Mouse (Mus musculus) layer of hippocampus, adult 8-10 months (tissue): Measurements from ENCODE around the gene Gm21731. TPM values are rescaled to one million over a fixed set of nuclear protein-coding genes. Genes with fewer than 3 reads are reported as not detected.
"Not testable (repeated sequence)": the region's sequence is repeated elsewhere in the genome, so short reads cannot be mapped to it uniquely, and the experiment has no call there.

ENCODE experiments used
- DNase-seq, 2 experiments: peaks; one replicate each; pipeline ENCODE4 v3.0.0; 2022; ENCODE audit warnings: low spot score in 2 of 2
- total RNA-seq, 4 experiments: library from RNA; stranded (reverse); gene quantifications; 2 replicates each; pipeline ENCODE4 v1.2.4; 2022

Gene Gm21731
- not detected for total RNA-seq

GRCm38 (mm10) chr13:120238811-120239210 lies at the start of gene Gm21731:
Gene Gm21731 (plus strand): TSS chr13:120239111.
- DNase-seq: not testable (repeated sequence)

- not testable (repeated sequence) for DNase-seq
Observed at GRCm38 (mm10) chr13:120196189-120196821, 42.6 kb upstream of the Gm21731 start.

- not testable (repeated sequence) for DNase-seq
Observed at GRCm38 (mm10) chr13:120215847-120216246, 23.1 kb upstream of the Gm21731 start, which contains the start of gene Gm21762. Gene Gm21762 (minus strand): TSS chr13:120215947.

- DNase-seq: not testable (repeated sequence)
Observed at GRCm38 (mm10) chr13:120220922-120221321, 18.0 kb upstream of the Gm21731 start.

- not testable (repeated sequence) for DNase-seq
Observed at GRCm38 (mm10) chr13:120223012-120223659, 15.8 kb upstream of the Gm21731 start.

- DNase-seq: not testable (repeated sequence)
Observed at GRCm38 (mm10) chr13:120231798-120232197, 7.1 kb upstream of the Gm21731 start.

GRCm38 (mm10) chr13:120232447-120233049 lies 6.4 kb upstream of the Gm21731 start:
- DNase-seq: not testable (repeated sequence)

- not testable (repeated sequence) for DNase-seq
Observed at GRCm38 (mm10) chr13:120251208-120251924, 12.5 kb downstream of the Gm21731 start.

GRCm38 (mm10) chr13:120258817-120259658 lies 20.1 kb downstream of the Gm21731 start:
- DNase-seq: not testable (repeated sequence)

- DNase-seq: not testable (repeated sequence)
Observed at GRCm38 (mm10) chr13:120259718-120260117, 20.8 kb downstream of the Gm21731 start.

- DNase-seq: not testable (repeated sequence)
Observed at GRCm38 (mm10) chr13:120262870-120263269, 24.0 kb downstream of the Gm21731 start, which contains the start of gene AF067061. Gene AF067061 (plus strand): TSS chr13:120263114.

- DNase-seq: not testable (repeated sequence)
Observed at GRCm38 (mm10) chr13:120277837-120278236, 38.9 kb downstream of the Gm21731 start.

- DNase-seq: no peak
Observed at GRCm38 (mm10) chr13:120278784-120279183, 39.9 kb downstream of the Gm21731 start.

Other genes with a start within 250 kb of the Gm21731 start
- not detected for gene Gm36079, start 212.1 kb upstream of the Gm21731 start, total RNA-seq
- not detected for gene Gm21188, start 186.9 kb upstream of the Gm21731 start, total RNA-seq
- not detected for gene Gm20767, start 98.9 kb upstream of the Gm21731 start, total RNA-seq
- not detected for gene Gm21818, start 66.7 kb upstream of the Gm21731 start, total RNA-seq
- gene Gm21762, start 23.2 kb upstream of the Gm21731 start, total RNA-seq: not detected
- gene AF067061, start 24.0 kb downstream of the Gm21731 start, total RNA-seq: not detected
- under 1 TPM in 1 of 4 experiments, not detected in 3; 0.52 TPM for gene BC147527, start 61.3 kb downstream of the Gm21731 start, total RNA-seq
- gene Tcstv3, start 77.8 kb downstream of the Gm21731 start, total RNA-seq: not detected